Mouse (Mus musculus) E14TG2a.4 (cell line): ENCODE measurements around the gene Ddx19b.

Experiments
- CTCF ChIP-seq: conservative IDR thresholded peaks from 2 replicates; pipeline ENCODE4 v1.5.1; 2014; ENCODE audit warnings: low read length
- NANOG ChIP-seq: IDR thresholded peaks from 2 replicates; pipeline ENCODE4 v1.6.1; 2014; ENCODE audit warnings: borderline replicate concordance, low read length, mixed read lengths
- POU5F1 ChIP-seq: IDR thresholded peaks from 2 replicates; pipeline ENCODE4 v1.6.1; 2014; ENCODE audit warnings: low read length, borderline replicate concordance

DNA sequence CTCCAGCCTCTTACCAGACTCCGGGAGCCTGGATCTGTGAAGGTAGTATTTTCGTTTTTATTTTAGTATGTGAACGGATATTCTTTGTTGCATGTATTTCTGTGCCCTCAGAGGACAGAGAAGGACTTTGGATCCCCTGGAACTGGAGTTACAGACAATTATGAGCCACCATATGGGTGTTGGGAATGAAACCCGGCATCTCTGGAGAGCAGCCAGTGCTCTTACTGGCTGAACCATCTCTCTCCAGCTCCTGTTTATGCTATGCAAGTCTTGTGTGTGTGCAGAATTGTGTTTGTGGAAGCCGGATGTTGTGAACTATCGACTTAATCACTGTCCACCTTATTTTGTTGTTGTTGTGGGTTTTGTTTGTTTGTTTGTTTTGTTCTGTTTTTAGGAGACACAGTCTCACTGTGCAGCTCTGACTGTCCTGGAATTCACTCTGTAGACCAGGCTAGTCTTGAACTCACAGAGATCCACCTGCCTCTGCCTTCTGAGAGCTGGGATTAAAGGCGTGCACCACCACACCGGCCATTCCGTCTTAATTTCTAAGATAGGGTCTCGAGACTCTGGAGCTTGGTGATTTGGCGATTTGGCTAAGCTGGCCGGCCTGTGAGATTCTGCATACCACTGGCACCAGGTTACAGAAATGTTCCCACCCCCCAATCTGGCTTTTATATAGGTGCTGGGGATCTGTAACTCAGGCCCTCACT, 72.3 kb downstream of the Ddx19b start:
- TF ChIP-seq CTCF = no peak
- no peak for TF ChIP-seq POU5F1
- TF ChIP-seq NANOG = no peak
